Mouse (Mus musculus): Measurements from ENCODE around the gene Pdia5.

Pdia5 gene

GRCm38 (mm10) chr16:35484526-35485233, 6.0 kb downstream of the Pdia5 start:
- DNase-seq (ENCODE audit: low spot score in 2 of 2) = no peak

- DNase-seq (ENCODE audit: low spot score in 2 of 2) = no peak
Measured at GRCm38 (mm10) chr16:35484105-35484504, 6.6 kb downstream of the Pdia5 start.

DNA sequence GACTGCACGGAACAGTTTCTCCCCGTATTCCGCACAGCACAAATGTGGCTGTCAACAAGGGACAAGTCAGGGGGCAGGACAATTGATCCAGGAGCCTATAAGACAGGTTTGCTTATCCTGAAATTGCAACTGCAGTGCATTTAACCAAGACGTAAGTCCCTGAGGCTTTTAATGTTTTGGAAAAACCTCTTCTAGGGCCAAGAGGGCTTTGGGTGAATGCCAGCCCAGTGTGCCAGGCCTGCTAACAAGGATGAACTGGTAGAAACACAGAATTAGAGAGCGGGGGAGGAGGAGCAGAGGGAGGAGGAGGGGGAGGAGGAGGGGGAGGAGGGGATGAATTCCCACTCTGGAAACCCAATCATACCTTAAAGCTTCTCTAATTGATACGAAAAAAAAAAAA, 11.4 kb downstream of the Pdia5 start:
- no peak for DNase-seq (ENCODE audit: low spot score in 2 of 2)

GRCm38 (mm10) chr16:35477273-35477672, 13.4 kb downstream of the Pdia5 start:
- DNase-seq (ENCODE audit: low spot score in 2 of 2) = no peak

DNA sequence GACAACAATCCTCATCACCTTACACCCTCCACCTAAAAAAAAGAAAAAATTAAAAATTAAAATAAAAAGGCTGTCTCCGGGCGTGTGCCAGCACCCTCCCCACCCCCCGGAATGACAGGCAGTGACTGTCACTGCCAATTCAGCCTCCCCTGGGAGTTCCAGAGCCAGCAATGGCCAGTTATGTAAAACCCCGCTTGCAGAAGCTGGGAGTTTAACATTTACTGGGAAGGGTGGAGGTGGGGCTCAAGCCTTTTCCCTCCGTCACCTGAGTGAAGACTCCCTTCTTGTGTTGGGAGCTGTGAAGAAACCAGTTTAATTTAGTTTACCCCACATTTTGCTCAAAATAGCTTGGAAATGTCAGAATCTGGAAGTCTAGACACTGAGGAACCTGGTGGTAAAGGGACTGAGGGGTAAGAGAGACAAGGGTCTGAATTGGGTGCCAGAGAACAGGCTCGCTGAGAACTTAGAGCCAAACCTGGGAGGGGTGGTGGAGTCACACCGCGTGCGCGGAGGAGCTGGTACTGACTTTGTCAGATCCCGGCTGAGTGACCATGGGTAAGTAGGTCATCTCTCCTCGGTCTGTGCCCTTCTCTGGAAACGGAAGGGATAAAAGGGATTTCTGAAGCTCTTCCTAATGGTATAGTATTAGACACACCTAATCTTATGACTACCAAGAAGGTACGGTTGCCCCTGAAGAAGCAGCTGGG, 18.0 kb downstream of the Pdia5 start:
- DNase-seq (ENCODE audit: low spot score in 2 of 2) = no peak

GRCm38 (mm10) chr16:35471841-35472568, 18.7 kb downstream of the Pdia5 start:
- DNase-seq (ENCODE audit: low spot score in 2 of 2) = peak in 1 of 2 experiments; percentile 25

DNA sequence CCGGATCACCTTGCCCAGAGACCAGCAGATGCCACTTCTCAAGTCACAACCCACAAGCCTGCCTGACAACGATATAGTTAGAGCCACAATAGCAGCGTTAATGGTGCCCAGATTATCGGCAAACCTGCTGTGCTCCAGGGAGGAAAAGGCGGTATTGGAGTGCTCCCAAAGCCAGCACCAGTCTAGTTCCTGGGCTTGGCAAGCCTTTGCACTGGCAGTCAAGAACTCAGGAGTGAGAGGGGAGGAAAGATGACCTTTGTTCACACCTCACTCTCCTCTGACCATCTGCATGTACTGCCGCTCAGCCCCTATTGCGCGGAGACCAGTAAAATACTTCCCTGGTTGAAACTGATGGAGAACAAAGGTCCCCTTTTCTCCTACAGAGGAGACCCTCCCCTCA, 19.7 kb downstream of the Pdia5 start:
- peak in 1 of 2 experiments; percentile 21 for DNase-seq (ENCODE audit: low spot score in 2 of 2)

DNA sequence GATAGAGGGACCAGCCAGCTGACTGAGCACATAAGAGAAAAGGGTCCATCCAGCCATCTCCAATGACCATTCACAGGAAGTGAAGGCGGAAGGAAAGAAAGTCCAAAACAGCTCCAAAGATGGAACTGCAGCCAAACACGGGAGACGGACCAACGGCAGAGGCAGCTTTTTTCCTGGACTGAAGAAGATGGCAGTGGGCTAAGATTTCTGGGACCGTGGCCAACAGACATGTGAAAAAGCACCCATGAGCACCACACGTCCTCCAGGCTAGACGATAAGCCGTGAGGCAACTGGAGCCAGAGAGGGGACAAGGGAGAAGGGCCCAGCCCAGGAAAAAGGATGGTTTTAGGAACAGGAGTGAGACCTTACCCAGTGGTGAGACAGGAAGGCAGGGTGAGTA, 20.6 kb downstream of the Pdia5 start:
- DNase-seq (ENCODE audit: low spot score in 2 of 2) = peak in 1 of 2 experiments; percentile 30

- no peak for DNase-seq (ENCODE audit: low spot score in 2 of 2)
Measured at GRCm38 (mm10) chr16:35469016-35469415, 21.7 kb downstream of the Pdia5 start.

- DNase-seq (ENCODE audit: low spot score in 2 of 2) = no peak
Measured at GRCm38 (mm10) chr16:35467044-35467443, 23.6 kb downstream of the Pdia5 start.

GRCm38 (mm10) chr16:35465808-35466351, 24.8 kb downstream of the Pdia5 start:
- peak; percentile 58 for DNase-seq (ENCODE audit: low spot score in 2 of 2)

- DNase-seq (ENCODE audit: low spot score in 2 of 2) = no peak
Measured at GRCm38 (mm10) chr16:35464686-35465308, 25.9 kb downstream of the Pdia5 start.

DNA sequence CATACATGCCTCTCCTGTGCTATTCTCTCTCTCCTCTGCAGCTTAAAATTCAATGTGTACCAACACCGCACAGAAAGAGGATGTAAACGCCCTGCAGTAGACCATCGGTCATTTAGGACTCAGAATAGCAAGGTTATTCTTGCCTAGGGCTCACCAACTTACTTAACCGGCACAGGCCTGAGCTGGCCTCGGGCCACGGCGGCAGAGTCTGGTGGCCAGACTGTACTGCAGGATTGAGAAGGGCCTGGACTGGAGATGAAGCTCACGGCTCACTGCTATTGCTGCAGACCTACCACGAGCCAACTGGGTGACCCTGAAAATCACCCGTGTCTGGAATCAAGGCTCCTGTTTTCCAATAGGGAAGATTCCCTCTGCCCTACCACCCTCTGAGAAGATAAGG, 27.0 kb downstream of the Pdia5 start:
- DNase-seq (ENCODE audit: low spot score in 2 of 2) = no peak

DNA sequence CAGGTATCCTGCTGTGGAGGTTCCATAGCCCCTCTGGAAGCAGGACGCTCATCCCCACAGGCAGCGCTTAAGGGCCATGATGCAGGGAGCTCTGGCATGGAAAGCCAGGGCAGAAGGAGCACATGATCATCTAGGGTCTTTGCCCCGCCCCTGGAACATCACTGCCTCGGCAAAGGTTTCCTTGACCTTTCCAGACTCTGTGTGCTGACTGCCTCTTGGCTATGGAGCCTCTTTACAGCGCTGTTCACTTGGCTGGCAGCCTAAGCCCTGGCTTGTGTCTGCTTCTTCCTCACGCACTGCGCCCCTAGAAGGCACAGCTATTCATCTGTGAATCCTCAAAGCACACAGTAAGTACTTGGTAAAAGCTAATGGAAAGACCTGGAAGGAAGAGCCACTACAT, 27.7 kb downstream of the Pdia5 start:
- no peak for DNase-seq (ENCODE audit: low spot score in 2 of 2)

- DNase-seq (ENCODE audit: low spot score in 2 of 2) = no peak
Measured at GRCm38 (mm10) chr16:35459584-35459983, 31.1 kb downstream of the Pdia5 start.

- DNase-seq (ENCODE audit: low spot score in 2 of 2) = no peak
Measured at GRCm38 (mm10) chr16:35458297-35458696, 32.4 kb downstream of the Pdia5 start.

- no peak for DNase-seq (ENCODE audit: low spot score in 2 of 2)
Measured at GRCm38 (mm10) chr16:35457488-35457887, 33.2 kb downstream of the Pdia5 start.

- DNase-seq (ENCODE audit: low spot score in 2 of 2) = no peak
Measured at GRCm38 (mm10) chr16:35457011-35457419, 33.7 kb downstream of the Pdia5 start.

DNA sequence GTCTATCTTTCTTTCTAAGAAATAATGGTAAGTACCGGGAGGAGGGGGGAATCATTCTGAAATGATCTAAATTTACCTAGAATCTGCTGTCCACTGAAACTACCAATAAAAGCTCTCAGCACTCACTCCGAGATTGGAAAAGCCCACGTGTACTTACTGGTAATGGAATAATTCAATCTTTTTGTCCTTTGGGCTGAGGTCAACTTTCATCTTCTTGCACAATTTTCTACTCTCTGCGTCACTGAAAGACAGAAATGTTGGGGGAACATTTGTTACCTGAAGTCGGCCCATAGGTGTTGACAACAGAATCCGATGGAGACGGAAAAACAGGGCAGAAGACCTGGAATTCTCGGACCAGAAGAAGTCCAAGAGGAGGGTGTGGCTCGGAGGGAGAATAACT, 34.4 kb downstream of the Pdia5 start:
- DNase-seq (ENCODE audit: low spot score in 2 of 2) = no peak

GRCm38 (mm10) chr16:35455822-35456221, 34.9 kb downstream of the Pdia5 start:
- DNase-seq (ENCODE audit: low spot score in 2 of 2) = no peak

DNA sequence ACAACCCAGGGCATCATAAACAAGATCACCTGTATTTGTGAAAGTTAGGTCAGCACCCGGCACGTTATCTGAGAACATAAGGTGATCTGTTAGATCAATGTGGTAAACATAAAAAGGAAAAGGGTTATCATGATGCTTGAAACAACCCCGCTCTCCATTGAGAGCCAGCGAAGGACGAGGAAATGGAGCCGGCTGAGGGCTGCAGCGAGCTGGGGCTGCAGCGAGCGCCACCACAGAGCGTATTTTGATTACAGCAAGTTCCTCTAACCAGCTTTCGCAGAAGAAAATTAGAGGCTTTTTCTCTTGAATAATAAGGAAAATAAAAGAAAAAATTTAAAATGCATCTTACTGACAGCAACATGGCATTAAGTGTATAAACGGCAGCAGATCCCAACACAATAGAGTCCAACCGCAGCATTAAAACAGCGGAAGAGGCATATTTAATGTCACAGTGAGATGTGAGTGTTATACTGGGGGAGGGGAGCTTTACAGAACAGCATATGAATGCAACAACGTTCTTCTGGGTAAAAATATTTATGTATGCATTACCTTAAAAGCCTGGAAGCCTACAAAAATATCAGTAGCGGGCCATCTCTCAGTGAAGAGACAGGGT, 40.5 kb downstream of the Pdia5 start:
- DNase-seq (ENCODE audit: low spot score in 2 of 2) = no peak

DNA sequence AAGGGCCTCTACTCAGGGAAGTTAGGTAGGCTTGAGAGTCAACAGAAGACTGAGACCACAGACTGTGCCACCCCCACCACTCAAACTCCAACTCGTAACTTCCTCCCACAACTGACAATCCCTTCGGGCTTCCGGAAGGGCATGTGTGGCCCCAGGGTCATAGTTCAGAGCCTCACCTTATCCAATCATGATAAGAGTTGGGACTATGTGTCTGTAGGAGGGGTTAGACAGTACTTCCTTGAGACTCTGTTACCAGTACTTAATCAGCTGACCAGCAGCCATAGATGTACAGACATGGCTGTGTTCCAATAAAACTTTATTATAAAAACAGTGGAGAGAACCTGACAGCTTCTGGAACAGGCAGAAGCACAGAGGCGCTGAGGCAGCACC, 48.7 kb downstream of the Pdia5 start:
- DNase-seq (ENCODE audit: low spot score in 2 of 2) = no peak

Data from heart, adult 9 months (tissue).